Mouse (Mus musculus) frontal cortex, postnatal 14 days (tissue): ENCODE results near the gene Asphd2.
"Not testable (repeated sequence)": the region's sequence is repeated elsewhere in the genome, so short reads cannot be mapped to it uniquely, and the experiment has no call there.

Experiments
- DNase-seq, 2 experiments: peaks; one replicate each; pipeline ENCODE4 v3.0.0; 2022; ENCODE audit warnings: low spot score in 2 of 2

Gene Asphd2

GRCm38 (mm10) chr5:112394779-112395443 lies at the start of gene Asphd2:
Gene Asphd2 (minus strand): TSS chr5:112394866.
- DNase-seq: peak; percentile 73 to 85

DNA sequence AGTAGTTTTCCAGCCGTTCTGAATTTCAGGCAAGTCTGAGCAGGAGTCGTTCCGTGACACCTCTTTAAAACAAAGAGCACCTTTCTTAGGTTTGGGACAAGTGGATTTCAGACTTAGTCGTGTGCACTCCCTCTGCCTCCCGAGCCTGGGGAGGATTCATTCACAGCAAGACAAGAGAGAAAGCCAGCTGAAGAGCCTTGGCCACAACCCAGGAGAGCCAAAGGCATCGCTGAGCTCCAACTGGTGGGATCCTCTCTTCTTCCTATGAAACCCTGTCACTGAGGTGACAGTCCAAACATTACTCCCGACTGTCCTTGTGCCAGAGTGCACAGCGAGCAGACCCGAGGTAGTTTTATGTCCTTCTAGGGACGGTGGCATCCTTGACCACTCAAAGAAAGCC lies 43.9 kb upstream of the Asphd2 start:
- DNase-seq: no peak

GRCm38 (mm10) chr5:112433004-112433403 lies 38.3 kb upstream of the Asphd2 start:
- DNase-seq: peak; percentile 75 to 88

DNA sequence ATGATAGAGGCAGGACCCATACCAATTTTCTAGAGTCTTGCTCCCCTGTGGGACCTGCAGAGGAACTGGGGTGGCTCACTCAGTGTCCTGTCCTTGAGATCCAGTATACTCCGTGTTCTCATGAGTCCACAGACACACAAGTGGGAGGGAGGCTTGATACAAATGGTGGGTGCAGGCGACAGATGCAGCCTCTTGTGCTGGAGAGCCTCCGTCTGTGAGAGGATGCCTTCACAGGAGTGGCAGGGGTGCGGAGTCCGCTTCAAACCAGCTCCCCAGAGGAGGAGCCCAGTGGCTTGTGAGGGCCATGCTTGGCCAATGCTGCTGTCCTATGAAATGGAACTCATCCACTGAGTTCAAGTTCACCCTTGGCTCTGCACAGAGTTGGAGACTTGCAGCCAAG lies 37.4 kb upstream of the Asphd2 start:
- no peak for DNase-seq

DNA sequence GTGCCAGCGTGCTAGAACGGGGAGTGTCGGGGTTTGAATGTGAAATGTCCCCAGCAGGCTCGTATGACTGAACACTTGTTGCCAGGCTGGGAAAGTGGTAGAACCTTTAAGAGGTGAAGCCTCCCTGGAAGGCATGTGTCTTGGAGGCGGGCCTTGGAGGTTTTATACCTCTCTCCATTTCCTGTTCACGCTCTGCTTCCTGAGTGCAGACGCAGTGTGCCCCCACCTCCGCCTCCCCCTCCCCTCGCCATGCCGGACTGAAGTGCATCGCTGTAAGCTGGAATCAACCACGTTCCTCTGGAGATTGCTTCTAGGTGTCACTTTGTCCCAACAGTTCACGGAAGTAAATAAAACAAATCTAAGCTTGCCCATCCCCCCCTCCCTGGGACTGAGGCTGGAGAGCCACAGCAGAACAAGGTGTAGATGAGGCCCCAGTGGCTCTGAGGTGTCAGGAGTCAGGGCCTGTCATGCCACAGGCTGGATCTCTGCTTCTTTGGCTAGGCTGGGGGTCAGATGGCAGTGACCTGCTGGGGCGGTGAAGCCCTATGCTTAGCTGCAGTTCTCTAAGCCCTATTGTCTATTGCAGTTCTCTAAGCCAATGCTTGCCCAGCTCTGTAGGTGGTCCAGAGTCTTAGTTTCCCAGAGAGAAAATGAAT lies 36.6 kb upstream of the Asphd2 start:
- DNase-seq: no peak

DNA sequence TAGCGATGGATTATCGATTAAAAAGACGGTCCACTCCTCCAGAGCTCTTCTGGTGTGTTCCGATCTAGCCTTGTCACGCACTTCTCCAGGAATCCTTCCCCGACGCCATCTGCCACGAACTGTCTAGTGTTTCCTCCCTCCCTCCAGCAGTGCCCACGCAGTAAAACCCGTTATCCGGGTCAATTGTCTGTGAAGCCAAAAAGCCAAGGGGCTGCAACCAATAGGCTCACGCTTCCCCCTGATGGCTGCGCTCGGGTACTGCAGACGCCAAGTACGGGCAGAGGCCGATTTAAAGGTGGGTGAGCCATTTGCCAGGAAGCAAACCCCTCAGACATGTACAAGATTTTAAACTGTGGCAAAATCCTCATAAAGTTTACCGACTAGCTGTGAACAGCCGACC lies 34.3 kb upstream of the Asphd2 start:
- DNase-seq: peak; percentile 48 to 75

DNA sequence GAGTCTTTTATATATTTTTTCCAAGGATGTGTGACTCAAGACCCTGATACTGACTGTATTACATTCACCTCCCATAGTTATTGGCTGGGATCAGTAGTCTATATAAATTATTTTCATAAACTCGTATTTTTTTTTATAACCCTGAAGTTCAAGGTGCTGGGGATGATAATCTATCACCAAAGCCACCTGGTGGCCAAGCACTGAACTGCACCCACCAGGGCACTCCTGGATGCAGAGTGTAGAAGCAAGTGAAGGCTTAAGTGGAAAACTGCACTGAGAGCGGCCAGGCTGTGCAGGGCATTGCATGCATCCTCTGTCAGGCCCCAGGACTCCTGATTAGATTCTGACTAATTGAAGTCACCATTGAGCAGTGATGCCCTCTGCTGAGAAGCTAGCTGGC lies 32.6 kb upstream of the Asphd2 start:
- peak; percentile 50 to 72 for DNase-seq

GRCm38 (mm10) chr5:112426635-112427034 lies 32.0 kb upstream of the Asphd2 start:
- DNase-seq: peak in 1 of 2 experiments; percentile 5

GRCm38 (mm10) chr5:112419535-112419934 lies 24.9 kb upstream of the Asphd2 start:
- DNase-seq: no peak

DNA sequence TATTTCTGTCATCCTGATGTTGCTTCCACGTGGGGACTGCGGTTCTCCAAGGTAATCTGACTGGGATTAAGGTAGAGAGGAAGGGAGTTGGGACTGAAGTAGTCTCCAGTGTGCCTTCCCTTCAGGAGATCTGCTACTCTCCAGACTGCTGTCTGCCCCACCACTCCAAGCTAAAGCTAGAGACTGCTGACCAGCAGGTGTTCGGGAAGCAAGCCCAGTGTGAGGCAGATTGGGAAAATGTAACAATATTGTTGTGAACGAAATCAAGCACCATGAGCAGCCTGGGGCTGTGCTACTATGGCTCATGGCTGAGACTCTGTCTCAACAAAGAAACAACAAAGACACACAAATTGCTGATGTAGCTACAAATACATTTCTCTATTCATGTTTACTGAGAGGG lies 23.4 kb upstream of the Asphd2 start:
- DNase-seq: no peak

DNA sequence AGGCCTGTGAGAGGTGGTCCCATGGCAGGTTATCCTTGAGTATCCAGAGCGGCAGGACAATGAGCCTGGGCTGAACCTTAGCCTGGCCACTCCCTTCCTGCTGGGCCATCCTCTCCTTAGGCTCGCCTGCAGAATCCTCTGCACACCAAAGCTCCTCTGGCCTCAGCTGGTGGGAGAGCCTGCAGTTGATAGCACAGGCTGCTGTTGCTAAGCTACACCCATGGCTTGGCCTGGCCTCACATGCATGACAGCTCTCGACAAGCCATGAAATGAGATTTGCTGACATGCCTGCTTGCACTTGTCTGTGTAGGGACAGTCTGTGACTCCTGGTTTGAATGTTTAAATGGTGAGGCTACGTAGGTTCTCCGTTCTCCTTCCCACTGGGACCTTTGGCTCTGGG lies 22.0 kb upstream of the Asphd2 start:
- no peak for DNase-seq

- DNase-seq: not testable (repeated sequence)
Measured at GRCm38 (mm10) chr5:112412781-112413180, 18.1 kb upstream of the Asphd2 start.

DNA sequence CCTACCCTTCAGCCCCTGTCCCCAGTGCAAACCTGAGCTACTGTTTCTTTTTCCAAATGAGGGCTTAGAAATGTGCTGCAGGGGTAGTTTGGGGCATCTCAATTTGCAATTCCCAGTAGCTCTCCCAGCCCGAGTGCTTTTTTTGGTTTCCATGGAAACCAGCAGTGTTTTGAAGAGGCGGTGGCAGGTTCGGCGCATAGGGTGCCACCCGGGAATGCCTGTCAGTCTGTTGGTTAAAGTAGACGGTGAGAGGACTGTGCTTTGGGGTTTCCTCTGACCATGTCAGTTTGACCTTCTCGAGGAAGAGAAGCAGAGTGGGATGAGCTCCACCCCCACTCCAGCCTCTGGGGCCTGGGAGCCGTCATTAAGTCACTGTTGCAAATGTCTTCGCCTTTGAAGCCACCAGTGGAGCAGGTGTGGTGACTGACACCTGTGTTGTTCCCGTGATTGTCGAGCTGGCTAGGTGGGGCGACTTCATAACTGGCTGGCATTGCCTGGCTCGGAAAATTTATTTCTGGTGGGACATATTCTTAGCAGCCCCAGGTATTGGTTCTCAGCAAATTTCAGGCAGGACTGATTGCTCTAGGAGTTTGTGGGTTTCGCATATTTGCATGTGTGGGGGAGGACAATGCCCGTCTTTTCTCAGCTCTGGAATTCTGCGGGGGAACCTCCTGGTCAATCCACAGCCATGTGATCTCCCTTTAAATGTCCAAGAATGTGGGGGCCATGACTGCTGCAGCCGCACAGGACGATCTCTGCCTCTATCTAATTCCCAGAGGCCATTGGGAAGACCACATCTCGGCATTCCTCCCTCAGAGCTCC lies 17.1 kb upstream of the Asphd2 start:
- peak in 1 of 2 experiments; percentile 56 for DNase-seq

DNA sequence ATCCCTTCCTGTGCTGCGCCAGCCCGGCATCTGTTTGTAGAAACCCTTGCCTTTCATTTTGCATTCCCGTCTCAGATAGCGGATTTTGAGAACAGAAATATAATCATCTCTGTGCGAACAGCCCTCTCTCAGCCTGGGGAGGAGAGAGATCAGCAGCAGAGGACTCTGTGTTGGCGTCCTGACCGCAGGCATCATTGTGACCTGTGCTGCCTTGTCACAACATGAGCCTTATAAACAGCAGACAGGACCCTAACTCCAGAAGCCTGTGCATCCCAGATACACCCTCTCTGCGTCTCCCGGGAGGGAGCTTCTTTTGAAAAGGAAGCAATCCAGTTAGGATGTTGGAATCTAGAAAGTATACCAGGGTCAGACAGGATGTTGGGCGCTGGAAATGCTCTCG lies 16.4 kb upstream of the Asphd2 start:
- DNase-seq: no peak

- no peak for DNase-seq
Measured at GRCm38 (mm10) chr5:112409274-112409673, 14.6 kb upstream of the Asphd2 start.

- no peak for DNase-seq
Measured at GRCm38 (mm10) chr5:112406017-112406416, 11.4 kb upstream of the Asphd2 start.

- DNase-seq: no peak
Measured at GRCm38 (mm10) chr5:112402437-112402836, 7.8 kb upstream of the Asphd2 start.

- DNase-seq: no peak
Measured at GRCm38 (mm10) chr5:112399284-112399683, 4.6 kb upstream of the Asphd2 start.

GRCm38 (mm10) chr5:112396066-112396465 lies 1.4 kb upstream of the Asphd2 start:
- DNase-seq: no peak

GRCm38 (mm10) chr5:112394415-112394763 lies 277 bp downstream of the Asphd2 start:
- DNase-seq: no peak

DNA sequence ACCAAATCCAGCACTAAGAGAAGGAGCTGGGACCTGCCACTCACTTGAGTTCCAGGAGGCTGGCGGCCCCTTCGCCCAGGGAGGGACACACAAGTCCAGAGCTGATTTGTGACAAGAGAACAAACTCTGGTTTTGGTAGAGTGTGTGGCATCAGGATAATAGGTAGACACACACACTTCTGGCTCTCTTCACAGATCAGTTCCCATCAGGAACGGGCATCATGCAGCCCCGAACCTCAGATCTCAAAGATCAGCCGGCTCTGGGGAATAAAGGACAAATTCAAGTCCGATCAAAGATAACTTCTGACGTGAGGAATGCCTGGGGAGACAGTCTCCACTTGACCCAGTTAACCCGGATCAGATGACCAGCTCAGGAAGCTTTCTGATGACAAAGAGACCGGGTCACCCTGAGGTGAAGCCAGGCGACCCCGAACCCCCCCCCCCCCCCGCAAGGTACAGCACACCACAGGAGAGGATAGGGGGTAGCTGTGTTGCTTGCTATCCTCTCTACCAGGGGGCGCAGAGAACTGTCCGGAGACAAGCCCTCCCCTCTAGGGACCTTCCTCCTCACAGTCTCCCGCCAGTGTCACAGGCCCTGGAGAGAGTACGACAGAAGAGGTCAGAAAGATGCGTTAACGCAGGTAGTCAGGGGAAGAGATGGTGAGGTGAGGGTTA lies 788 bp downstream of the Asphd2 start:
- DNase-seq: no peak

DNA sequence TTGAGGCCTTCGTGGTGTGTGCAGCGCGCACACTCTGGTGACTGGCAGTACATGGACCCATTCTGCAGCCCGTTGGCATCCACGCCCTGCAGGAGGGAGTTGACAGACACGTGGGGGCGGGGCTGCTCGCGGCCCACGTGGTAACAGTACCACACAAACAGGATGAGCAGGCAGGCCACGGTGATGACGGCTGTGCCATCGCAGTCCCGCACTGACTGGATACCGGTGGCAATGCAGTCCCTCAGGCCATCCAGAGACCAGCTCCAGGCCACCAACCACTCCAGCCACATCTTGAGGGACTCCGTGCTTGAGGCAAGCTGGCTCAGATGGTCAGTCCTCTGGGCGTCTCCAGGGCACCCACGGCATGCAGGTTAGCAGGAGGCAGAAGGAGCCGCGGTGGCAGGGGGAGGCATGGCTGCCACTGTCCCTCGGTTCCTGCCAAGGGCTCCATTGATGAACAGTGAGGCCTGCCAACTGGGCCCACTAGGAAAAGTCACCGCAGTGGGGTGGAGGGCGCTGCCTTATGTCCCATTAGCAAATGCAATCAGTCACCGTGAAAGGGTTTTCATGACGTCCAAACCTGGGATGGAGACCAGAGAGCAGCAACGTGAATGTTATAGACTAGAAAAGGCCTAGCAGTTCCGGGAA lies 2.9 kb downstream of the Asphd2 start:
- DNase-seq: no peak
